10 mouse cellular contexts compared by ENCODE assay signal in genomic region chr4:106862317-106862716, GRCm38 (mm10). TPM values are rescaled to one million over a fixed set of nuclear protein-coding genes. Genes with fewer than 3 reads are reported as not detected.
DNase-seq lines count a peak whose midpoint lies in the region; ATAC-seq lines count a peak whose summit lies in the region.
"Had no signal": no experiment of that assay in that cellular context is flagged by ENCODE, and none has a peak within 500 bp of the region (broad histone marks: within the 10 kb centered on the region; RNA-seq: fewer than 3 reads in every experiment).

No protein-coding gene starts in this region.

- H3K27ac ChIP-seq in kidney, embryonic 14.5 days (ENCODE audit: low read depth, low read length) = peak overlapping the region; percentile 3; the same call in 1 of the 2 replicates
- H3K27ac ChIP-seq in embryonic facial prominence, embryonic 15.5 days (replicated peaks) = 0 out of 2 replicates have a peak overlapping the region, but pooled peaks have one; percentile 28

- no peak overlapping the region for H3K4me3 ChIP-seq in kidney, embryonic 14.5 days (ENCODE audit: low read length)
- no peak overlapping the region for H3K4me3 ChIP-seq in embryonic facial prominence, embryonic 15.5 days (replicated peaks)

- peaks cover 57% of the 10 kb centered on the region for H3K4me1 ChIP-seq in kidney, embryonic 14.5 days (ENCODE audit: control insufficient read depth, insufficient read depth, low read length)
- H3K4me1 ChIP-seq in embryonic facial prominence, embryonic 15.5 days = peaks cover 56% of the 10 kb centered on the region

- no peak overlapping the region for H3K4me2 ChIP-seq in kidney, embryonic 14.5 days (replicated peaks; ENCODE audit: low read depth, low read length)
- H3K4me2 ChIP-seq in embryonic facial prominence, embryonic 15.5 days (replicated peaks) = no peak overlapping the region

- no peaks in the 10 kb centered on the region for H3K36me3 ChIP-seq in kidney, embryonic 14.5 days (ENCODE audit: control insufficient read depth, insufficient read depth, low read length)
- no peaks in the 10 kb centered on the region for H3K36me3 ChIP-seq in embryonic facial prominence, embryonic 15.5 days

- no peak overlapping the region for H3K9ac ChIP-seq in kidney, embryonic 14.5 days (ENCODE audit: low read depth, low read length)
- no peak overlapping the region for H3K9ac ChIP-seq in embryonic facial prominence, embryonic 15.5 days

- no peak for DNase-seq in kidney, adult 8-10 months
- DNase-seq in kidney, postnatal 14 days = peak; percentile 53
- DNase-seq in lung, postnatal 14 days = peak; percentile 46
- DNase-seq in cerebellum, adult 8-10 months = no peak
- no peak for DNase-seq in right cerebral cortex, postnatal 25 days
- DNase-seq in left cerebral cortex, adult 9 months (ENCODE audit: low spot score in 2 of 2) = no peak
- DNase-seq: right cerebral cortex, postnatal 14 days; thymus, postnatal 4 days had no signal

- no peaks in the 10 kb centered on the region for H3K27me3 ChIP-seq in kidney, embryonic 14.5 days (ENCODE audit: control insufficient read depth, insufficient read depth, low read length)
- H3K27me3 ChIP-seq in embryonic facial prominence, embryonic 15.5 days = no peaks in the 10 kb centered on the region

- no peak for ATAC-seq in kidney, embryonic 14.5 days (ENCODE audit: low FRiP score, low TSS enrichment)
- no peak for ATAC-seq in embryonic facial prominence, embryonic 15.5 days (ENCODE audit: insufficient number of reproducible peaks, low FRiP score, low TSS enrichment, low read depth)

- whole genome bisulfite sequencing in kidney, embryonic 14.5 days = 32% methylated on average over 7 of the region's 7 CpGs
- WGBS in embryonic facial prominence, embryonic 15.5 days = 43% methylated on average over 7 of the region's 7 CpGs

- no peaks in the 10 kb centered on the region for H3K9me3 ChIP-seq in kidney, embryonic 14.5 days (ENCODE audit: control insufficient read depth, low read length)
- no peaks in the 10 kb centered on the region for H3K9me3 ChIP-seq in embryonic facial prominence, embryonic 15.5 days (replicated peaks)

RNA-seq across cellular contexts. Expression of gene Ssbp3, which starts 48.2 kb away (rescaled TPM):
- 81.5 and 118 TPM in 2 replicates for polyA plus RNA-seq in kidney, embryonic 14.5 days (2014; fragmentation: Nextera tagmentation; extraction: Ambion mirVana)
- polyA plus RNA-seq in embryonic facial prominence, embryonic 15.5 days (2015; fragmentation: Nextera tagmentation; extraction: Ambion mirVana) = 136 and 137 TPM in 2 replicates

RNA-seq across cellular contexts. Expression of gene Acot11, which starts 57.5 kb away (rescaled TPM):
- polyA plus RNA-seq in kidney, embryonic 14.5 days (2014; fragmentation: Nextera tagmentation; extraction: Ambion mirVana) = 1.4 and 2.2 TPM in 2 replicates
- 3.0 and 4.1 TPM in 2 replicates for polyA plus RNA-seq in embryonic facial prominence, embryonic 15.5 days (2015; fragmentation: Nextera tagmentation; extraction: Ambion mirVana)

Comparison
In these comparisons a context has a peak if more than half of its experiments do, and no peak if none do; other contexts are left out.
1. DNase-seq: peak in kidney, postnatal 14 days (single experiment) and lung, postnatal 14 days (single experiment); none in kidney, adult 8-10 months (0 of 2), cerebellum, adult 8-10 months (single experiment), right cerebral cortex, postnatal 25 days (single experiment) and left cerebral cortex, adult 9 months (0 of 2).